Mouse (Mus musculus): ENCODE measurements around the gene Vangl1. TPM values are rescaled to one million over a fixed set of nuclear protein-coding genes. Genes with fewer than 3 reads are reported as not detected.
A peak's percentile ranks its signal among the peaks of the same experiment; 100 is the strongest.

Gene Vangl1
- polyA plus RNA-seq, 1 experiment from 2014 or later = 28.4 TPM

GRCm38 (mm10) chr3:102156737-102157136, 47.8 kb downstream of the Vangl1 start:
- Histone ChIP-seq H3K27ac (ENCODE audit: low read depth) (no peak overlapping the region), H3K4me2 (no peak overlapping the region), H3K4me1 (ENCODE audit: insufficient read depth) (peaks cover 13% of the 10 kb centered on the region), H3K36me3 (ENCODE audit: insufficient read depth) (peaks cover 25% of the 10 kb centered on the region), H3K27me3 (ENCODE audit: insufficient read depth, low read length) (no peaks in the 10 kb centered on the region), H3K9me3 (ENCODE audit: low read depth, low read length) (no peaks in the 10 kb centered on the region), H3K9ac (no peak overlapping the region), H3K4me3 (ENCODE audit: low read depth, low read length) (no peak overlapping the region)
- no peak for ATAC-seq (ENCODE audit: insufficient read depth)
- no peak for DNase-seq
- 73% methylated on average over 7 of the region's 7 CpGs for WGBS
- TF ChIP-seq CTCF (IDR thresholded peaks at IDR 0.05; ENCODE audit: low read depth) = no peak

DNA sequence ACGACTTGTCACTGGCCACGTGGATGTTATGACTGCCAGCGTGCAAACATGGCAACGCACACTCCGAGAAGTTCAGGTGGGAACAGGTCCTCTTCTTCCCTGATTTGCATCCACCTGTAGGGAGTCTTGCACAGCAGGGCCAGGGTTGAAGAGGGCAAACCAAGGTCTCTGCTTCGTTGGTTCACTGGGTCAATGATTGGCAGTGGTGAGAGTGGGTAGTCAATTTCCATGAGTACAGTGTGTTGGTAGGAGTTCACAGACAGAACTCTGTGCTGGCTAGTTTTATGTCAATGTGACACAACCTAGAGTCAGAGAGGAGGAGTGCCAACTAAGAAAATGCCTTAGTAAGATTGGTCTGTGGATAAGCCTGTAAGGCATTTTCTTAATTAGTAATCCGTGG, 50.4 kb downstream of the Vangl1 start:
- no peak overlapping the region for H3K9ac ChIP-seq
- no peak overlapping the region for H3K4me2 ChIP-seq
- WGBS = 71% methylated on average over 7 of the region's 7 CpGs
- no peak for TF ChIP-seq CTCF (IDR thresholded peaks at IDR 0.05; ENCODE audit: low read depth)
- peaks cover 14% of the 10 kb centered on the region for H3K36me3 ChIP-seq (ENCODE audit: insufficient read depth)
- ATAC-seq (ENCODE audit: insufficient read depth) = no peak
- peaks cover 18% of the 10 kb centered on the region for H3K4me1 ChIP-seq (ENCODE audit: insufficient read depth)
- no peak for DNase-seq
- no peak overlapping the region for H3K27ac ChIP-seq (ENCODE audit: low read depth)
- no peaks in the 10 kb centered on the region for H3K27me3 ChIP-seq (ENCODE audit: insufficient read depth, low read length)
- no peak overlapping the region for H3K4me3 ChIP-seq (ENCODE audit: low read depth, low read length)
- H3K9me3 ChIP-seq (ENCODE audit: low read depth, low read length) = no peaks in the 10 kb centered on the region

DNA sequence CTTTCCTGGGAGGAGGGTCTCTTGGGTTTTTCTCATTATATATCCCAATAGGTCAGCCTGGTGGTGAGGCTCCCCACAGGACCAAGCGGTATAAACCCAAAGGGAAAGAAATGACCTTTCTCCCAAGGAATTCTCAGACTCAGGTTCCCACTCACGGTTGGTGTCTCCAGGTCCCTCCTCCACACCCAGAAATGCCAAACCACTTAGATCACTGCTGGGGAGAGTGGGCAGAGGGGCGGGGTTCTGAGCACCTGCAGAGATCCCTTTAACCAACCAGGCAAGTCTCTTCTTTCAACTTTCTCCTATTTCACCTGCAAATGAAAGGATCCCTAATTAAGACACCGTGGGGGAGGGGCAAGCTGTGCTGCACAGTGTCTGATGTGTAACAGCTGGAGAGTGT, 51.6 kb downstream of the Vangl1 start:
- 16% methylated on average over 4 of the region's 4 CpGs for WGBS
- H3K4me1 ChIP-seq (ENCODE audit: insufficient read depth) = peaks cover 19% of the 10 kb centered on the region

GRCm38 (mm10) chr3:102152471-102152870, 52.0 kb downstream of the Vangl1 start:
- H3K4me3 ChIP-seq (ENCODE audit: low read depth, low read length) = no peak overlapping the region
- ATAC-seq (ENCODE audit: insufficient read depth) (peak; percentile 9; the same call in 1 of the 2 replicates), DNase-seq (no peak)
- H3K9ac ChIP-seq = peak overlapping the region; percentile 27; the same call in 1 of the 2 replicates
- no peaks in the 10 kb centered on the region for H3K27me3 ChIP-seq (ENCODE audit: insufficient read depth, low read length)
- peak overlapping the region; percentile 41 for H3K4me2 ChIP-seq
- H3K27ac ChIP-seq (ENCODE audit: low read depth) = peak overlapping the region; percentile 93
- peaks cover 9% of the 10 kb centered on the region for H3K36me3 ChIP-seq (ENCODE audit: insufficient read depth)
- no peaks in the 10 kb centered on the region for H3K9me3 ChIP-seq (ENCODE audit: low read depth, low read length)
- TF ChIP-seq CTCF (IDR thresholded peaks at IDR 0.05; ENCODE audit: low read depth) = no peak
- 45% methylated on average over 4 of the region's 4 CpGs for WGBS
- peaks cover 19% of the 10 kb centered on the region for H3K4me1 ChIP-seq (ENCODE audit: insufficient read depth)

More for the DNA sequence above, 51.6 kb downstream of the Vangl1 start:
- no peak overlapping the region for H3K9ac ChIP-seq
- peaks cover 13% of the 10 kb centered on the region for H3K36me3 ChIP-seq (ENCODE audit: insufficient read depth)
- no peak for TF ChIP-seq CTCF (IDR thresholded peaks at IDR 0.05; ENCODE audit: low read depth)
- no peaks in the 10 kb centered on the region for H3K27me3 ChIP-seq (ENCODE audit: insufficient read depth, low read length)
- H3K9me3 ChIP-seq (ENCODE audit: low read depth, low read length) = no peaks in the 10 kb centered on the region
- DNase-seq (peak; percentile 68), ATAC-seq (ENCODE audit: insufficient read depth) (peak; percentile 66)
- H3K4me3 ChIP-seq (ENCODE audit: low read depth, low read length) = no peak overlapping the region
- H3K4me2 ChIP-seq = peak overlapping the region; percentile 41
- H3K27ac ChIP-seq (ENCODE audit: low read depth) = peak overlapping the region; percentile 93

DNA sequence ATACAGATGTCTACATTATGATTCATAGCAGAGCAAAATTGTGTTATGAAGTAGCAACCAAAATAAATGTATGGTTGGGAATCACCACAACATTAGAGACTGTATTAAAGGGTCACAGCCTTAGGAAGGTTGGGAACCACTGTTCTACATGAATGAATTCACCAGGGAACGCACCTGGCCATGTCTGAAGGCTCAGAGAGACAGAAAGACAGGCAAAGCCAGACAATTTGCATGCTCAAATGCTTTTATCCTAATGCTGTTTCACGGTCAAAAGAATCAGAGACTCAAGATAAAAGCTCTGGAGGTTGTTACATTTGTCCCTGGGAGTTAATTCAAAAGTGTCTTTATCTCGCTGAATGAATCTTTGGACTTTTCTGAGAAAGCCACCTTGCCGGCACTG, 52.6 kb downstream of the Vangl1 start:
- no peak for TF ChIP-seq CTCF (IDR thresholded peaks at IDR 0.05; ENCODE audit: low read depth)
- H3K9ac ChIP-seq = no peak overlapping the region

GRCm38 (mm10) chr3:102149941-102150340, 54.6 kb downstream of the Vangl1 start:
- H3K9ac ChIP-seq = no peak overlapping the region; the same call in 1 of the 2 replicates
- no peak for TF ChIP-seq CTCF (IDR thresholded peaks at IDR 0.05; ENCODE audit: low read depth)
- no peaks in the 10 kb centered on the region for H3K36me3 ChIP-seq (ENCODE audit: insufficient read depth)
- 20% methylated on average over 7 of the region's 7 CpGs for WGBS
- ATAC-seq (ENCODE audit: insufficient read depth) (peak; percentile 63), DNase-seq (peak; percentile 80)
- H3K4me1 ChIP-seq (ENCODE audit: insufficient read depth) = peaks cover 19% of the 10 kb centered on the region
- H3K27me3 ChIP-seq (ENCODE audit: insufficient read depth, low read length) = no peaks in the 10 kb centered on the region
- no peaks in the 10 kb centered on the region for H3K9me3 ChIP-seq (ENCODE audit: low read depth, low read length)
- H3K4me3 ChIP-seq (ENCODE audit: low read depth, low read length) = no peak overlapping the region
- peak overlapping the region; percentile 34; the same call in 1 of the 2 replicates for H3K27ac ChIP-seq (ENCODE audit: low read depth)
- no peak overlapping the region for H3K4me2 ChIP-seq

More for the DNA sequence above, 52.6 kb downstream of the Vangl1 start:
- WGBS = 63% methylated on average over 4 of the region's 4 CpGs
- H3K4me2 ChIP-seq = peak overlapping the region; percentile 41
- no peaks in the 10 kb centered on the region for H3K27me3 ChIP-seq (ENCODE audit: insufficient read depth, low read length)
- DNase-seq (no peak), ATAC-seq (ENCODE audit: insufficient read depth) (no peak)
- no peaks in the 10 kb centered on the region for H3K9me3 ChIP-seq (ENCODE audit: low read depth, low read length)
- H3K4me1 ChIP-seq (ENCODE audit: insufficient read depth) = peaks cover 19% of the 10 kb centered on the region
- no peak overlapping the region for H3K4me3 ChIP-seq (ENCODE audit: low read depth, low read length)
- H3K36me3 ChIP-seq (ENCODE audit: insufficient read depth) = peaks cover 3% of the 10 kb centered on the region
- H3K27ac ChIP-seq (ENCODE audit: low read depth) = peak overlapping the region; percentile 93

DNA sequence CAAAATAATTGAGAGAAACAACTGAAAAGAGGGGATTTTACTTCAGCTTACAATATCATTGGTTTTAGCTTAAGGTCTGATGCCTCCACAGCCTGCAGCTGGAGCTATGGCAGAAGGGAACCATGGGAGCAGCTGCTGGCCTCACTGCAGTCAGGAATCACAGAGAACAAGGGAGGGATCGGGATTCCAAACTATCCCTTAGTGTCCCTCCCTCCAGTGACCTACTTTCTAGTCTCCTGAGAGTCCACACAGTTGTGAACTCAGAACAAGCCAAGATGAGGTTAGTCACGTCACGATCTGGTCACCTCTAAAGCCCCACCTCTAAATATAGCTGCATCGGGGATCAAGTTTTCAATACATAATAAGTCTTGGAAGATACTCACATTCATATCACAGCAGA, 57.3 kb downstream of the Vangl1 start:
- Histone ChIP-seq H3K4me1 (ENCODE audit: insufficient read depth) (peaks cover 15% of the 10 kb centered on the region), H3K9ac (no peak overlapping the region), H3K27ac (ENCODE audit: low read depth) (no peak overlapping the region), H3K27me3 (ENCODE audit: insufficient read depth, low read length) (no peaks in the 10 kb centered on the region), H3K36me3 (ENCODE audit: insufficient read depth) (no peaks in the 10 kb centered on the region), H3K9me3 (ENCODE audit: low read depth, low read length) (no peaks in the 10 kb centered on the region), H3K4me3 (ENCODE audit: low read depth, low read length) (no peak overlapping the region), H3K4me2 (no peak overlapping the region)
- DNase-seq (no peak), ATAC-seq (ENCODE audit: insufficient read depth) (no peak)
- TF ChIP-seq CTCF (IDR thresholded peaks at IDR 0.05; ENCODE audit: low read depth) = no peak
- WGBS = 77% methylated on average over 4 of the region's 4 CpGs

Measured in lung, embryonic 14.5 days (tissue).